Mouse (Mus musculus) embryo, embryonic 9.5 days (tissue): ENCODE results near the gene Vwa1.
"Not testable (repeated sequence)": the region's sequence is repeated elsewhere in the genome, so short reads cannot be mapped to it uniquely, and the experiment has no call there.

Source experiments
- DNase-seq: peaks from one replicate; pipeline ENCODE4 v3.0.0-alpha.2; 2017; ENCODE audit errors: extremely low spot score

Gene Vwa1

GRCm38 (mm10) chr4:155745136-155745535 is 29.4 kb downstream of the Vwa1 start:
- DNase-seq, result no peak

GRCm38 (mm10) chr4:155744474-155744873 is 30.0 kb downstream of the Vwa1 start:
- DNase-seq, result no peak

- DNase-seq, result no peak
Observed at GRCm38 (mm10) chr4:155742684-155743083, 31.8 kb downstream of the Vwa1 start.

GRCm38 (mm10) chr4:155740681-155741080 is 33.8 kb downstream of the Vwa1 start:
- DNase-seq, result not testable (repeated sequence)

- no peak for DNase-seq
Observed at GRCm38 (mm10) chr4:155739741-155740636, 34.5 kb downstream of the Vwa1 start.

GRCm38 (mm10) chr4:155739152-155739551 is 35.3 kb downstream of the Vwa1 start:
- no peak for DNase-seq

- no peak for DNase-seq
Observed at GRCm38 (mm10) chr4:155738262-155738661, 36.2 kb downstream of the Vwa1 start.

GRCm38 (mm10) chr4:155736421-155736820 is 38.1 kb downstream of the Vwa1 start:
- DNase-seq, result no peak

- no peak for DNase-seq
Observed at GRCm38 (mm10) chr4:155735788-155736187, 38.7 kb downstream of the Vwa1 start.

GRCm38 (mm10) chr4:155734951-155735702 is 39.4 kb downstream of the Vwa1 start:
- DNase-seq, result peak; percentile 57

GRCm38 (mm10) chr4:155734350-155734941 is 40.1 kb downstream of the Vwa1 start, which contains the start of gene Tmem240:
TSS of gene Tmem240 (plus strand) at chr4:155734800.
- peak; percentile 93 for DNase-seq

- DNase-seq, result no peak
Observed at GRCm38 (mm10) chr4:155733267-155733666, 41.2 kb downstream of the Vwa1 start.

GRCm38 (mm10) chr4:155727993-155728392 is 46.5 kb downstream of the Vwa1 start:
- no peak for DNase-seq

- DNase-seq, result no peak
Observed at GRCm38 (mm10) chr4:155721668-155722083, 52.8 kb downstream of the Vwa1 start.
